ENCODE assay signal across 8 mouse cellular contexts in the genomic region with DNA sequence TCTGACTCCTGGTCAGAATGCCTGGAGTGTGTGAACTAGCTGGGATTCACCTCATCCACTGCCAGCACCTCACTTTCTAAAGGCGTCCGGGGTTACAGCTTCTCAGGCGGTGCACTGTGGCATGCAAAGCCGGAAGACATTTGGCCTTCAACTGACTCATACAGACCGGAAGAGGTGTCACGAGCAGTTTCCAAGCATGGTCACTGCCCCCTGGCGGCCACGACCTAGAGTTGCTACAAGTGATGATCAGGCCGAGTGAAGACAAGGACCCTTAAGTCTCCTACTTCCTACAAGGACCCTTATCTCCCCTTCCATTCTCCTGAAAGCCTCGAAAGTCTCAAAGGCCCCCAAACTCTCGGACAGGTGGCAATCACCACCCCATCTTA. TPM values are rescaled to one million over a fixed set of nuclear protein-coding genes. Genes with fewer than 3 reads are reported as not detected.
DNase-seq lines count a peak whose midpoint lies in the region; ATAC-seq and TF ChIP-seq lines count a peak whose summit lies in the region.

No protein-coding gene starts in this region.

- dilution Hi-C loops in CH12.LX (cut with MboI; ENCODE audit: extremely low pct_ligation_motif_present, extremely low pct_unique_long_range_greater_than_20kb, low sequenced_read_pairs), result no loop called here

- H3K36me3 ChIP-seq in CH12.LX (replicated peaks in 1 of 2; ENCODE audit: control insufficient read depth in 1 of 2, insufficient read depth in 1 of 2, low read length in 1 of 2), result peaks cover 18 to 59% of the 10 kb centered on the region in 2 experiments
- H3K36me3 ChIP-seq in forebrain, embryonic 11.5 days (ENCODE audit: control insufficient read depth, insufficient read depth, low read length), result peaks cover 4% of the 10 kb centered on the region; the same call in 1 of the 2 replicates
- H3K36me3 ChIP-seq in heart, embryonic 16.5 days (ENCODE audit: control insufficient read depth, insufficient read depth), result peaks cover 8% of the 10 kb centered on the region
- no peaks in the 10 kb centered on the region; the same call in none of the 2 replicates for H3K36me3 ChIP-seq in liver, embryonic 14.5 days (replicated peaks; ENCODE audit: control insufficient read depth, insufficient read depth, low read depth)
- peaks cover 12% of the 10 kb centered on the region for H3K36me3 ChIP-seq in stomach, embryonic 16.5 days (ENCODE audit: control insufficient read depth, insufficient read depth, low read length)

- DNase-seq in CH12.LX (ENCODE audit: extremely low read depth), result peak; percentile 93
- peak; percentile 83 for DNase-seq in c-Kit-negative CD71-positive TER-119-positive erythroid progenitor cells, embryonic 14.5 days (ENCODE audit: low read depth, low spot score)
- peak; percentile 89 for DNase-seq in forebrain, embryonic 11.5 days (ENCODE audit: low spot score)
- DNase-seq in kidney, postnatal 25 days, result peak; percentile 80 to 91
- DNase-seq in liver, embryonic 14.5 days (ENCODE audit: low read depth in 3 of 3, low spot score in 3 of 3), result peak; percentile 83 to 84 (median 84)
- DNase-seq in neural tube, embryonic 10.5 days (ENCODE audit: extremely low spot score, low spot score), result peak; percentile 88

- H3K79me2 ChIP-seq in CH12.LX (replicated peaks; ENCODE audit: control insufficient read depth, extremely low read depth, insufficient read depth, poor library complexity, severe bottlenecking), result peaks cover 4% of the 10 kb centered on the region; the same call in 1 of the 2 replicates

- peak overlapping the region; percentile 93 for H3K9ac ChIP-seq in CH12.LX (ENCODE audit: insufficient read depth, low read depth)
- peak overlapping the region; percentile 84 for H3K9ac ChIP-seq in forebrain, embryonic 11.5 days (ENCODE audit: low read length)
- H3K9ac ChIP-seq in heart, embryonic 16.5 days (ENCODE audit: low read length), result peak overlapping the region; percentile 88
- peak overlapping the region; percentile 66 for H3K9ac ChIP-seq in liver, embryonic 14.5 days (replicated peaks)
- H3K9ac ChIP-seq in stomach, embryonic 16.5 days (ENCODE audit: low read length), result peak overlapping the region; percentile 96

- no peaks in the 10 kb centered on the region for H3K9me3 ChIP-seq in CH12.LX (replicated peaks; ENCODE audit: low read length)
- no peaks in the 10 kb centered on the region for H3K9me3 ChIP-seq in forebrain, embryonic 11.5 days (ENCODE audit: control insufficient read depth, low read length)
- H3K9me3 ChIP-seq in heart, embryonic 16.5 days (replicated peaks; ENCODE audit: control insufficient read depth, low read length), result no peaks in the 10 kb centered on the region
- no peaks in the 10 kb centered on the region for H3K9me3 ChIP-seq in liver, embryonic 14.5 days (ENCODE audit: control insufficient read depth, low read length)
- no peaks in the 10 kb centered on the region for H3K9me3 ChIP-seq in stomach, embryonic 16.5 days (replicated peaks; ENCODE audit: control insufficient read depth, low read length)

- H3K4me1 ChIP-seq in CH12.LX (ENCODE audit: control insufficient read depth in 1 of 2, insufficient read depth in 2 of 2), result peaks cover 3 to 25% of the 10 kb centered on the region in 2 experiments; a peak in 2 of 4 replicates
- H3K4me1 ChIP-seq in forebrain, embryonic 11.5 days (replicated peaks; ENCODE audit: control insufficient read depth, insufficient read depth, low read length), result peaks cover 4% of the 10 kb centered on the region; the same call in 1 of the 2 replicates
- peaks cover 28% of the 10 kb centered on the region for H3K4me1 ChIP-seq in heart, embryonic 16.5 days (ENCODE audit: control insufficient read depth, insufficient read depth, low read length)
- H3K4me1 ChIP-seq in liver, embryonic 14.5 days (replicated peaks; ENCODE audit: control insufficient read depth in 2 of 2, insufficient read depth in 2 of 2, low read length in 1 of 2), result peaks cover 37 to 50% of the 10 kb centered on the region in 2 experiments
- peaks cover 34% of the 10 kb centered on the region for H3K4me1 ChIP-seq in stomach, embryonic 16.5 days (ENCODE audit: control insufficient read depth, insufficient read depth, low read length)

- ATAC-seq in forebrain, embryonic 11.5 days (replicated peaks; ENCODE audit: low FRiP score), result peak; percentile 77
- ATAC-seq in heart, embryonic 16.5 days (replicated peaks; ENCODE audit: extremely low read depth, insufficient read depth, low FRiP score), result peak; percentile 79
- ATAC-seq in liver, embryonic 14.5 days (ENCODE audit: insufficient read depth), result peak; percentile 77
- ATAC-seq in stomach, embryonic 16.5 days (ENCODE audit: insufficient read depth, low FRiP score), result peak; percentile 88

- peak overlapping the region; percentile 93 for H3K27ac ChIP-seq in CH12.LX (ENCODE audit: insufficient read depth, low read depth)
- H3K27ac ChIP-seq in forebrain, embryonic 11.5 days (ENCODE audit: low read depth, low read length), result peak overlapping the region; percentile 71
- H3K27ac ChIP-seq in heart, embryonic 16.5 days (ENCODE audit: low read length), result peak overlapping the region; percentile 96
- H3K27ac ChIP-seq in liver, embryonic 14.5 days, result peak overlapping the region; percentile 69
- H3K27ac ChIP-seq in stomach, embryonic 16.5 days (ENCODE audit: low read length), result peak overlapping the region; percentile 98

- peak overlapping the region; percentile 73 for H3K4me2 ChIP-seq in CH12.LX (ENCODE audit: insufficient read depth, low read depth, poor library complexity, severe bottlenecking)
- H3K4me2 ChIP-seq in forebrain, embryonic 11.5 days (ENCODE audit: low read depth, low read length, severe bottlenecking), result peak overlapping the region; percentile 91
- H3K4me2 ChIP-seq in heart, embryonic 16.5 days (ENCODE audit: low read depth, low read length), result peak overlapping the region; percentile 96
- H3K4me2 ChIP-seq in liver, embryonic 14.5 days (ENCODE audit: low read depth), result peak overlapping the region; percentile 87
- H3K4me2 ChIP-seq in stomach, embryonic 16.5 days (ENCODE audit: low read depth, low read length), result peak overlapping the region; percentile 97

- TF ChIP-seq EP300 in CH12.LX (IDR thresholded peaks at IDR 0.05; ENCODE audit: low read length), result no peak
- TF ChIP-seq EP300 in liver, embryonic 14.5 days (IDR thresholded peaks at IDR 0.05; ENCODE audit: low read depth), result peak; percentile 15; the same call in 1 of the 2 replicates

- no peaks in the 10 kb centered on the region for H3K27me3 ChIP-seq in CH12.LX (replicated peaks)
- no peaks in the 10 kb centered on the region for H3K27me3 ChIP-seq in forebrain, embryonic 11.5 days (ENCODE audit: control insufficient read depth, insufficient read depth, low read length)
- H3K27me3 ChIP-seq in heart, embryonic 16.5 days (ENCODE audit: control insufficient read depth, insufficient read depth, low read length), result no peaks in the 10 kb centered on the region
- H3K27me3 ChIP-seq in liver, embryonic 14.5 days (ENCODE audit: control insufficient read depth, insufficient read depth, low read length), result no peaks in the 10 kb centered on the region
- H3K27me3 ChIP-seq in stomach, embryonic 16.5 days (ENCODE audit: control insufficient read depth, insufficient read depth, low read length), result no peaks in the 10 kb centered on the region

- in situ Hi-C loops in CH12.LX (cut with MboI; ENCODE audit: low pct_ligation_motif_present, low pct_unique_long_range_greater_than_20kb, low sequenced_read_pairs), result no loop called here

- WGBS in forebrain, embryonic 11.5 days, result under 1% methylated on average over 11 of the region's 11 CpGs
- WGBS in heart, embryonic 16.5 days, result 0% methylated on average over 11 of the region's 11 CpGs
- WGBS in liver, embryonic 14.5 days (ENCODE audit: insufficient replicate concordance), result under 1% methylated on average over 11 of the region's 11 CpGs
- WGBS in stomach, embryonic 16.5 days, result 0% methylated on average over 11 of the region's 11 CpGs

- peak; percentile 87 for TF ChIP-seq CTCF in CH12.LX (conservative IDR thresholded peaks at IDR 0.05 in 1 of 2, IDR thresholded peaks at IDR 0.05 in 1 of 2; ENCODE audit: low read depth in 2 of 2, low read length in 2 of 2)
- TF ChIP-seq CTCF in liver, embryonic 14.5 days (IDR thresholded peaks at IDR 0.05; ENCODE audit: low read depth), result peak; percentile 98

- TF ChIP-seq POLR2A in CH12.LX (IDR thresholded peaks at IDR 0.05; ENCODE audit: low read depth, low read length), result peak; percentile 84

- H3K4me3 ChIP-seq in CH12.LX (replicated peaks in 1 of 3; ENCODE audit: low read depth in 2 of 3, low read length in 2 of 3, poor library complexity in 1 of 3), result peak overlapping the region; percentile 75 to 86 (median 78)
- peak overlapping the region; percentile 72 for H3K4me3 ChIP-seq in forebrain, embryonic 11.5 days (ENCODE audit: low read depth, low read length)
- peak overlapping the region; percentile 91 for H3K4me3 ChIP-seq in heart, embryonic 16.5 days (ENCODE audit: low read length)
- H3K4me3 ChIP-seq in liver, embryonic 14.5 days (ENCODE audit: insufficient read depth in 1 of 2, low read depth in 2 of 2, low read length in 2 of 2), result peak overlapping the region; percentile 63 to 69
- H3K4me3 ChIP-seq in stomach, embryonic 16.5 days (replicated peaks; ENCODE audit: low read length), result peak overlapping the region; percentile 80

- peak; percentile 35 for TF ChIP-seq RAD21 in CH12.LX (IDR thresholded peaks at IDR 0.05; ENCODE audit: low read depth, low read length)

RNA-seq across cellular contexts. Expression of gene Uckl1, which starts 3.7 kb away (rescaled TPM):
- total RNA-seq in CH12.LX (2012; rRNA removed) (20.3 and 31.9 TPM in 2 replicates), CH12.LX (2014; rRNA removed) (18.6 and 18.7 TPM in 2 replicates)
- polyA plus RNA-seq in CH12.LX (2012; ENCODE audit: insufficient read length, low read depth), result 16.0 and 18.0 TPM in 2 replicates
- 51.0 and 51.5 TPM in 2 replicates for polyA plus RNA-seq in forebrain, embryonic 11.5 days (2014; fragmentation: Nextera tagmentation; extraction: Ambion mirVana)
- polyA plus RNA-seq in heart, embryonic 16.5 days (2015; fragmentation: Nextera tagmentation; extraction: Ambion mirVana), result 77.3 and 85.8 TPM in 2 replicates
- 30.8 and 33.3 TPM in 2 replicates for polyA plus RNA-seq in liver, embryonic 14.5 days (2012; rRNA removed)
- 18.7 and 21.6 TPM in 2 replicates for polyA plus RNA-seq in liver, embryonic 14.5 days (2014; fragmentation: Nextera tagmentation; extraction: Ambion mirVana)
- polyA plus RNA-seq in stomach, embryonic 16.5 days (2015; fragmentation: Nextera tagmentation; extraction: Ambion mirVana), result 70.9 and 83.3 TPM in 2 replicates

RNA-seq across cellular contexts. Expression of gene Prpf6, which starts 10.7 kb away (rescaled TPM):
- total RNA-seq in CH12.LX (2012; rRNA removed), result 48.1 and 52.7 TPM in 2 replicates
- total RNA-seq in CH12.LX (2014; rRNA removed), result 28.3 and 28.8 TPM in 2 replicates
- polyA plus RNA-seq in CH12.LX (2012; ENCODE audit: insufficient read length, low read depth), result 53.8 and 62.4 TPM in 2 replicates
- polyA plus RNA-seq in forebrain, embryonic 11.5 days (2014; fragmentation: Nextera tagmentation; extraction: Ambion mirVana), result 76.5 and 82.4 TPM in 2 replicates
- 47.4 and 47.6 TPM in 2 replicates for polyA plus RNA-seq in heart, embryonic 16.5 days (2015; fragmentation: Nextera tagmentation; extraction: Ambion mirVana)
- 9.5 and 15.7 TPM in 2 replicates for polyA plus RNA-seq in liver, embryonic 14.5 days (2012; rRNA removed)
- polyA plus RNA-seq in liver, embryonic 14.5 days (2014; fragmentation: Nextera tagmentation; extraction: Ambion mirVana), result 22.3 and 25.9 TPM in 2 replicates
- 58.9 and 59.1 TPM in 2 replicates for polyA plus RNA-seq in stomach, embryonic 16.5 days (2015; fragmentation: Nextera tagmentation; extraction: Ambion mirVana)

RNA-seq across cellular contexts. Expression of gene Zfp512b, which starts 11.6 kb away (rescaled TPM):
- total RNA-seq in CH12.LX (2012; rRNA removed) (16.6 and 18.1 TPM in 2 replicates), CH12.LX (2014; rRNA removed) (11.0 TPM in 2 replicates)
- 26.8 and 27.1 TPM in 2 replicates for polyA plus RNA-seq in CH12.LX (2012; ENCODE audit: insufficient read length, low read depth)
- 53.7 and 60.7 TPM in 2 replicates for polyA plus RNA-seq in forebrain, embryonic 11.5 days (2014; fragmentation: Nextera tagmentation; extraction: Ambion mirVana)
- polyA plus RNA-seq in heart, embryonic 16.5 days (2015; fragmentation: Nextera tagmentation; extraction: Ambion mirVana), result 22.8 and 26.0 TPM in 2 replicates
- 8.8 and 9.5 TPM in 2 replicates for polyA plus RNA-seq in liver, embryonic 14.5 days (2012; rRNA removed)
- 4.4 and 6.5 TPM in 2 replicates for polyA plus RNA-seq in liver, embryonic 14.5 days (2014; fragmentation: Nextera tagmentation; extraction: Ambion mirVana)
- polyA plus RNA-seq in stomach, embryonic 16.5 days (2015; fragmentation: Nextera tagmentation; extraction: Ambion mirVana), result 32.6 and 33.8 TPM in 2 replicates

RNA-seq across cellular contexts. Expression of gene Samd10, which starts 18.0 kb away (rescaled TPM):
- 2.7 and 3.8 TPM in 2 replicates for total RNA-seq in CH12.LX (2012; rRNA removed)
- 0.32 TPM in 1 of 2 replicates, not detected in the other for total RNA-seq in CH12.LX (2014; rRNA removed)
- polyA plus RNA-seq in CH12.LX (2012; ENCODE audit: insufficient read length, low read depth), result 0.38 and 0.66 TPM in 2 replicates
- polyA plus RNA-seq in forebrain, embryonic 11.5 days (2014; fragmentation: Nextera tagmentation; extraction: Ambion mirVana), result 52.0 and 58.5 TPM in 2 replicates
- polyA plus RNA-seq in heart, embryonic 16.5 days (2015; fragmentation: Nextera tagmentation; extraction: Ambion mirVana), result 11.2 and 12.4 TPM in 2 replicates
- 1.6 TPM in 2 replicates for polyA plus RNA-seq in liver, embryonic 14.5 days (2012; rRNA removed)
- polyA plus RNA-seq in liver, embryonic 14.5 days (2014; fragmentation: Nextera tagmentation; extraction: Ambion mirVana), result 1.5 TPM in 2 replicates
- polyA plus RNA-seq in stomach, embryonic 16.5 days (2015; fragmentation: Nextera tagmentation; extraction: Ambion mirVana), result 25.7 and 26.7 TPM in 2 replicates

Comparison
In these comparisons a context has a peak if more than half of its experiments do, and no peak if none do; other contexts are left out.
1. Peak in every context shown above with its lines: DNase-seq, ATAC-seq, H3K4me3 ChIP-seq and H3K27ac ChIP-seq.